Mouse (Mus musculus): ENCODE results near the gene Zmiz1. TPM values are rescaled to one million over a fixed set of nuclear protein-coding genes. Genes with fewer than 3 reads are reported as not detected.

The Zmiz1 gene
- total RNA-seq, 2 experiments from 2014 or later, result 27.4 to 34.5 TPM

DNA sequence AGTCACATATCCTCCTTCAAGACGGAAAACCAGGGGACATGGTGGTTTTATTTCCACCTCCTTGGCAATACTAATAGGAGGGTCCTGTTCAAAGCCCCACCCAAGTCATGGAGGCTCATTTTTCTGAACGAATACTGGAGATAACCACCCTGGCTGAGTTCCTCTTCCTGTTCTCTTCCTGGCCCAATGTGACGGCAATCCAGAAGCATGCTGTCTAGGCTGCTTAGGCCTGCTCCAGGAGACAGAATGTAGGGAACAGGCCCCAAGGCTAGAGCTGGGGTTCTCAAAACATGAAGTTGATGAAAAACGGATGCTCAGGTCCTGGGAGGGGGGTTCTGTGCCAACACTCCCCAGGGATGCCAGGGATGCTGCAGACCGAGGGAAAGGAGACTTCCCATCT lies 17.5 kb upstream of the Zmiz1 start:
- Histone ChIP-seq H3K4me3 (no peak overlapping the region), H3K27ac (no peak overlapping the region)
- TF ChIP-seq CTCF (IDR thresholded peaks at IDR 0.05), result no peak
- no peak for DNase-seq
- intact Hi-C loops (cut with DNase I), result no loop called here

GRCm38 (mm10) chr14:25442676-25443075 lies 16.3 kb upstream of the Zmiz1 start:
- no peak for TF ChIP-seq CTCF (IDR thresholded peaks at IDR 0.05)
- DNase-seq, result peak; percentile 12
- intact Hi-C loops (cut with DNase I), result no loop called here
- H3K27ac ChIP-seq, result no peak overlapping the region
- no peak overlapping the region for H3K4me3 ChIP-seq

DNA sequence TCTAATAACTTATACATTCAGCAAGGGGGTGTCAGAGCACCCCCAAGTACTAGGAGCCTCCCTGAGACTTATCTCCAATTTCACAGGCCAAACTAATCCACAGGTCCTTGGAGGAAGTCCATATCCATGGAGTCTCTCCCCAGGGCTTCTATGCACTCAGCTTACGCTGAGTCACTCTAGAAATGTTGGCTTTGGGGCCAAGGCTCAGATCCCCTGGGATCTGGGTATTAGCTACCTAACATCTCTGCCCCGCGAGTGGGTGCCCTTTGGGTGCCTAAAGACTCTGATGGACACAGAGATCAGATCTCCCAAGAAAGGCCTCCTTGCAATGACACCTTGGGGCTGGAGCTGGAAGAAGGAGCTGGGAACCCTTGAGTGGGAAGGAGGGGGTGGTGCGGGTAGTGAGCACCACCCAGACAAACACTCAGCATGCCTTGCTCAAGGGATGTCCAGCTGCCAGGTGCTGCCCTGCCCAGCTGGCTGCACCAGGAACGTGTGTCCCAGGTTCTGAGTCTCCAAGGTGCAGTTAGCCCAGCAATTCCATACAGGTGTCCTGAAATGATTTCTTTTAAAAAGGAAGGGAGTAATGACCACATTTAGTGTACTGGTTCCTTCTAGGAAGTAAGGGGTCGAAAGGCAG lies 11.7 kb upstream of the Zmiz1 start:
- Histone ChIP-seq H3K27ac (no peak overlapping the region), H3K4me3 (no peak overlapping the region)
- no peak for DNase-seq
- TF ChIP-seq CTCF (IDR thresholded peaks at IDR 0.05), result no peak
- intact Hi-C loops (cut with DNase I), result no loop called here

DNA sequence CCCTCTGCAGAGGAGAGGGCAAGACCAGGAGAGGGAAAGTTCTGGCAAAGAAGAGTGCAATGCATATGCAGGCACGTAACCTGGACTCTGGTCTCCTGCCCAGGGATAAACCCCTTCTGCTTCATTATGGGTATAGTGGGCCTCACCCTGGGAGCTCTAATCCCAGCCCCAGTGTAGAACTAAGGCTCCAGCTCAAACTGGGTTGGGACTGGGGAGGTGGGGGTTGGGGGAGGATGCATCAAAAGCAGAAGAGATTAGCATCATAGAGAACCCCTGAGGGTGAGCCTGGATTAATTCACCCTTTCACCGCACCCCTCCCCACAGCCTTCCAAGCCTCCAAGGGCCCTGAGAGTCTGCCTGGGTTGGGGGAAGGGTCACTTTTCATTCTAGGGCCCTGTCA lies 10.5 kb upstream of the Zmiz1 start:
- DNase-seq, result no peak
- Histone ChIP-seq H3K4me3 (no peak overlapping the region), H3K27ac (no peak overlapping the region)
- intact Hi-C loops (cut with DNase I), result no loop called here
- no peak for TF ChIP-seq CTCF (IDR thresholded peaks at IDR 0.05)

- TF ChIP-seq CTCF (IDR thresholded peaks at IDR 0.05), result no peak
- DNase-seq, result no peak
- Histone ChIP-seq H3K27ac (no peak overlapping the region), H3K4me3 (no peak overlapping the region)
- intact Hi-C loops (cut with DNase I), result loop anchor here (10.0 kb wide), 1 partner anchor 956 kb away; no protein-coding TSS in a partner anchor
These were observed 7.8 kb upstream of the Zmiz1 start for GRCm38 (mm10) chr14:25451099-25451667.

DNA sequence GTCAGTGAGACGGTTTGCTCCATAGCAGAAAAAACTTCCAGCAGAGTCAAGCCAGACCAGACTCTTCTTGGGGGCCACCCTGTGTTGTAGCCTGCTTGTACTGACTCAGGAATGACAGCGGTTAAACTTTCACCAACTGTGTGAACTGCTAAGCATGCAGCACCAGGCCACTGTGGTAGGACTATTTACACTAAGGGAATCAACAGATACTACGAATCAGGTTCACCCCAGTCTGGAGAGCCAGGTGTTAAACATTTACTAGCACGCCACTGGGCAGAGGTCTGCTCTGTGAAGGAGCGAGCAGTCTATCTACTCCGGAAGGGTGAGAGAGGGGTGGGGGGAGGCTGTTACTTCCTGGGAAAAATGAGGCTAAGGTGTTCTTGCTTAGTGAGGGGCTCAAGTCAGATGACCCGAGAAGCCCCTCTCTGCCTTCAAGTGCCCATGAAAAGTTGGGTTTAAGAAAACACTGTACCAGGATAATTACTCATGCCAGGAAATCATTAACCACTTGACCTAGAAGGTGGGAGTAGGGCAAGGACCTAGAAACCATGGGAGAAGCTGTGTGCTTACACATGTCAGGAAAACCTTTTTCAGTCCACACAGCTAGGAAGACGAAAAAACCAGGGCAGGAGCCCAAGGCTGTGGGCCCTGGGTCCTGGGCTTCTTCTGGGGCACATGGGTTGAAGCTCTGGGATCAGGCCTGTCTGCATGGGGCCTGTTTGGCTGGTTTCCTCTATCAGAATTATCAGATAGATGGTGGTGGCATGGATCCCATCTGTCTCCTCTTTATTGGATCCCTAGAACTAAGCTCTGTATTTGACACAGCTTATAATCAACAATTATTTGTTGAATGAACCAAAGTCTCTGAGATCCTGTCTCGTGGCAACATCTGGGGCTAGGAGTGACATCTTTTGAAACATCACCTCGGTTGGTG lies 7.0 kb upstream of the Zmiz1 start:
- DNase-seq, result no peak
- no peak for TF ChIP-seq CTCF (IDR thresholded peaks at IDR 0.05)
- Histone ChIP-seq H3K4me3 (no peak overlapping the region), H3K27ac (no peak overlapping the region)
- intact Hi-C loops (cut with DNase I), result loop anchor here (10.0 kb wide), 1 partner anchor 957 kb away; no protein-coding TSS in a partner anchor

DNA sequence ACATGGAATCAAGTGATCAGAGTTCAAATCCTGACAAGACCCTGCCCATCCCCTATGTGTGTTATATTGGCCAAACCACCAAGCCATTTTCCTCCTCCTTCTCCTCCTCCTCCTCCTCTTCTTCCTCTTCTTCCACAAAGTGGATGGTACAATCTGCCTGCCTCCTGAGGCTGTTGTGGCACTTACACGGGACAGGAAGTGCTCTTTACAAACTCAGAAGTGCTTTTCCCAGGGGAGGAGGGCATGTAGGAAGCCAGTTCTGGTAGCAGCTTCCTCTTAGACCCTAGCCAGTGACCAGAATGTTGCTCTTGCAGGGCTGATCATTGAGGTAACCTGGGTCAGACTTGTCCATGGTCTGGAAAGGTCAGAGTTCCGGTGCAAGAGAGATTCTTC lies 6.4 kb upstream of the Zmiz1 start:
- TF ChIP-seq CTCF (IDR thresholded peaks at IDR 0.05), result no peak
- no peak overlapping the region for H3K27ac ChIP-seq

DNA sequence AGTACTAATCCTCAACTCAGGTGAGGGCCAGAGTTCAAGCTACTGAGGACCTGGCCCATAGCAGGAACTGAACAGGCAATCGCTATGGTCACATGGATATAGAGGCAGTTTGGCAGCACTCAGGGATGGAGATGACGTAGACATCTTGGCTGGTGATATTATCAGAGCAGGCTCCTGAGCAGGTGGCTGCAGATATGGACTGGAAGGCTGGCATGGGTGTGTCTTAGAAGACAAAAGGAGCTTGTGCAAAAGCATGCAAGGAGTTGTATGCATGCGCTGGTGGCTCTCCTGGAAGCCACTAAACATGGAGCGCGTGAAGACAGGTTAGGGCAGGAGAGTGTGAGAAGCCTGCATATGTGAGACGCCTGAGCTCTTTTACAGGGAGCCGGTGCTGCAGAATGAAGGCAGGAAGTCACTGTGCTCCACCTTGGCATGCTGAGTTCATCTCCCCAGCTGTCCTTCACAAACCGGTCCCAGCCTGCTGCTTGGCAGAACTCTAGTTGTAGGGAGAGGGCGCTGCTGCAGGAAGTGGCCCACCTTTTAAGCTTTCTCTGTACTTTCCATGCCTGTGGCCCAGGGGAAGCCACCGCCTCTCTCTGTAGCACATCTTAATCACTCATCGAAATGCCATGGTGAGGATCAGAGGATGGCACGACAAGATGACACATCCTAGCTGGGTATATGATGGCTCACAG lies 4.8 kb upstream of the Zmiz1 start:
- intact Hi-C loops (cut with DNase I), result loop anchor here (10.0 kb wide), 1 partner anchor 959 kb away; no protein-coding TSS in a partner anchor
- no peak for DNase-seq
- Histone ChIP-seq H3K4me3 (no peak overlapping the region), H3K27ac (no peak overlapping the region)
- no peak for TF ChIP-seq CTCF (IDR thresholded peaks at IDR 0.05)

More for the DNA sequence above, 6.4 kb upstream of the Zmiz1 start:
- H3K4me3 ChIP-seq, result no peak overlapping the region
- no peak for DNase-seq
- intact Hi-C loops (cut with DNase I), result loop anchor here (10.0 kb wide), 1 partner anchor 958 kb away; no protein-coding TSS in a partner anchor

DNA sequence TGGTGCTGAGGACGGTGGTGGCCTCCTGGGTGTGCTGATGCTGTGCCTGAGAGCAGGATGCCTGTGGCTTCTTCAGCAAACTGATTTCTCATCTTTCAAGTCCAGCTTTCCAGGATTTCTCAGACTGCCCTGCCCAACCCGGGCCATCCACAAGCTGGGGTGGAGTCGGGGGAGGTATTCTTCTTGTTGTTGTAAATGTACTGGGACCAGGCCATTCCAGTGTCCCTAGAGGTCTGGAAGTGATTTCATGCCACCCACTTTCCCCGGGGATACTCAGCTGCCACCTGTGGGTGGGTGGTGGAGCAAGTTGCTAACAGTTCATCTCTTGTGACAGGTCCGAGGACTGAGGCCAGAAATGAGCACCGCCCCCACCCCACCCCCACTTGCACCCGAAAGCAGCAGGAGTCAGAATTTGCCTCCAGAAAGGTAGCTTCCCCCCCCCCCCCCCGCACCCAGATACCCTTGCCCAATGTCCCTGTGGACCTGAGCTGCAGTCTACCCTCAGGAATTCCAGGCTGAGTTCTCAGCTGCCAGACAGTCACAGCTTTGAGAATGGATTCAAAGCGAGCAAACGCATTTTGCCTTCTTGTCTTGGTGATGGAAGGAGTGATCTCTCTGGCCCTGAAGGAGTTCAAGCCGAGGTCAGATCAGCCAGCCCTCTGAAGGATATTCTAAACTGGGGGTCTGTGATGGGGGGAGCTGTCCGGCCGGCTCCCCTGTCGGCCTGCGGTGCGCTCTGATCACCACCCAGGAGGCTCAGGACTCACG lies 2.1 kb upstream of the Zmiz1 start:
- Histone ChIP-seq H3K4me3 (peak overlapping the region; percentile 99), H3K27ac (peak overlapping the region; percentile 95)
- intact Hi-C loops (cut with DNase I), result loop anchor here (1.0 to 10.0 kb wide), 6 partner anchors 85 to 962 kb away; no protein-coding TSS in a partner anchor
- peak; percentile 23; the same call in 1 of the 2 replicates for TF ChIP-seq CTCF (IDR thresholded peaks at IDR 0.05)
- DNase-seq, result peak; percentile 54

DNA sequence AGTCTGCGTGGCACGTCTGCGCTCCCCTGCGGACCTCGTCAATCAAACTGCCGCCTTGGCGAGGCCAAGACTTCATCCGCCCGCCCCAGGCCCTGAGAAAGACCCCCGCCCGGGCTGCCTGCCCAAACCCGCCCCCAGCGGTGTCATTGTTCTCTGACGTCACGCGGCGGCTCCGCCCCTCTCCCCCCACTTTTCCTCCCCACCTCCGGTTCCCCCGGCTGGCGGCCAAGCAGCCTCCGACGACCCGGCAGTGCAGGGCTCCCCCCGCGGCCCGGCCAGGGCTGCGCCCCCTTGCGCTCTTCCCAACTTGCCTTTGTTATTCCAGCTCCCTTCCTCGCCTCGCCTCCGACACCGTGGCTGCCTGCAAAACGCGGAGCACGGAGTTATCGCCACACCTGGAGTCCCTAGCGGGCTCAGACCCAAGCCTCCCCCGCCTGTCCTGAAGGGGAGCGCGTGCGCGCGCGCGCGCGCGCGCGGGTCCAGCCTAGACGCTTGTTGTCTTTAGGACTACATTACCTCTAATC lies 1.5 kb upstream of the Zmiz1 start:
- intact Hi-C loops (cut with DNase I), result loop anchor here (1.0 to 10.0 kb wide), 6 partner anchors 85 to 963 kb away; no protein-coding TSS in a partner anchor
- Histone ChIP-seq H3K27ac (peak overlapping the region; percentile 95), H3K4me3 (peak overlapping the region; percentile 99)
- peak; percentile 97 for DNase-seq
- TF ChIP-seq CTCF (IDR thresholded peaks at IDR 0.05), result peak; percentile 65

Data from gastrocnemius, adult 2 months (tissue).